Mouse (Mus musculus): ENCODE results near the gene Hist2h2aa2.
"Not testable (repeated sequence)": the region's sequence is repeated elsewhere in the genome, so short reads cannot be mapped to it uniquely, and the experiment has no call there.

The Hist2h2aa2 gene

GRCm38 (mm10) chr3:96262216-96262875, 22.3 kb upstream of the Hist2h2aa2 start:
- peak; percentile 93 for DNase-seq (ENCODE audit: low read depth, low spot score)

- DNase-seq (ENCODE audit: low read depth, low spot score), result no peak
These were observed 21.5 kb upstream of the Hist2h2aa2 start for GRCm38 (mm10) chr3:96261623-96262022.

- no peak for DNase-seq (ENCODE audit: low read depth, low spot score)
These were observed 20.1 kb upstream of the Hist2h2aa2 start for GRCm38 (mm10) chr3:96260220-96260619.

GRCm38 (mm10) chr3:96257190-96257589, 17.1 kb upstream of the Hist2h2aa2 start:
- DNase-seq (ENCODE audit: low read depth, low spot score), result no peak

DNA sequence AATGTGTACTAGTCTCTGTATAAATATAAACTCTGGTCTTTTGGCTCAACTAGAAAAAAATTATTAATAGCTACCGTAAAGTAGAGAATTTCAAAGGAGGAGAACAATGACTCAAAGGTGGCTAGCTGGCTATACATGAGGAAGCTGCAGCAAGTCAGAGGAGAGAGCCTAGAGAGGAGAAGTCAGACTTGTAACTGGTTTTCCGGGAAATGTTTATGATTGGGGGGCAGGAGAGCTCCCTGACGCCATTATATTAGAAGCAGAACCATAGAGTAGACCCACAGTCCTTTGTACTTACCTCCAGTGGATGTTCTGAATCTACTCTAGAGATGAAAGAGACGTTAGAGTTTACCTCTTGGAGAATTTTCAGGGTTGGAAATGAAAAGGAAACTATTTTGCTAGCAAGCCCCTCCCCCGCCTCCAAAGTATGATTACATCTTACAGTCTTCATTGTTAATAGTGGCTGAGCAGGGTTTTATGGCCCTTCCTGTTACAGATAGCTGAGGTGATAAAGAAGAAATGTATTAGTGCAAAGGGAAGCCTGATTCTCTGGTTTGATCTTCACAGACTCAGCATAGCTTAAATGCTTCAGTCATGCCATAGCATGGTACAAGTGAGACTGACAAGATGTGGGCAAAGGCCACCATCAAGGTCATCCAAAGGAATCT, 16.0 kb upstream of the Hist2h2aa2 start:
- no peak for DNase-seq (ENCODE audit: low read depth, low spot score)

GRCm38 (mm10) chr3:96254683-96255355, 14.7 kb upstream of the Hist2h2aa2 start:
- peak; percentile 79 for DNase-seq (ENCODE audit: low read depth, low spot score)

- no peak for DNase-seq (ENCODE audit: low read depth, low spot score)
These were observed 11.7 kb upstream of the Hist2h2aa2 start for GRCm38 (mm10) chr3:96251787-96252186.

GRCm38 (mm10) chr3:96250890-96251289, 10.8 kb upstream of the Hist2h2aa2 start:
- DNase-seq (ENCODE audit: low read depth, low spot score), result no peak

- DNase-seq (ENCODE audit: low read depth, low spot score), result no peak
These were observed 8.9 kb upstream of the Hist2h2aa2 start for GRCm38 (mm10) chr3:96249034-96249345.

DNA sequence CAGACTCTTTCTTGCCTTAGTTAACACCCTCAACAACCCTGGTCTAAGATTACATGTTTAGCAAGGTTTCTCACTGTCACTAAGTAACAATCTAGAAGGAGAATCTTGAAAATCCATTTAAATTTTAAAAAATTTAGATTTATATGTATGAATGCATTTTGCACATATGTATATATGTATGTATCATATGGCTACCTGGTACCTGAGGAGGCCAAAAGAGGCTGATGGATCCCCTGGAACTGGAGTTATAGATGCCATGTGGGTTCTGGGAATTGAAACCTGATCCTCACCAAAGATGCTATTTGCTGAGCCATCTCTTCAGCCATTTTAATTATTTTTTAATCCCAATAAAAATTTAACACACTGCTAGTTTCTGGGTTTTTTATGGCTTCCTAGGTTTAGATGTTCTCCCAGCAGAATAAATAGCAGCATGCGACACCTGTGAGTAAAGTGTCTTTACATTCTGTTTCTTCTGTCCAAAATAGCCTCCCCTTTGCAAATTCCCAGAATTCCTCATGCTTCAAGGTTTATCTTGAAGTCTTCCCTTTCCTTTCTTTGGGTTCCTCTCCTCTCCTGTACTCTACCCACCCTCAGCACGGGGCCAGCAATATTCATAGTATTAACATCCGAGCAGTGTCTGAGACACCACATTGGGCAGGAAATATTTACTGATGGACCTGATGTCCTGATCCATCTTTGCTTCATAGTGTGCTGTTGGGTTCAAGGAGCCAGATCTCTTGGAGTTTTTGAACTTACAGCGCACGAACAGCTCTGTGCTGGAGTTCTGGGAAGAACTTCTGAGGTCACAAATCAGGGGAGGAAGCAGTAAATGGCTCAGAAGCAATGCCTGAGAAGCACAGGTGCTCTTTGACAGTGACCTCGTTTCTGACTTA, 8.3 kb upstream of the Hist2h2aa2 start:
- no peak for DNase-seq (ENCODE audit: low read depth, low spot score)

- peak; percentile 62 for DNase-seq (ENCODE audit: low read depth, low spot score)
These were observed 7.5 kb upstream of the Hist2h2aa2 start for GRCm38 (mm10) chr3:96247356-96248140.

- DNase-seq (ENCODE audit: low read depth, low spot score), result not testable (repeated sequence)
These were observed 6.4 kb upstream of the Hist2h2aa2 start, which contains the start of gene Hist2h3c1 for GRCm38 (mm10) chr3:96246427-96246856. Hist2h3c1 (plus strand) TSS chr3:96246685.

- DNase-seq (ENCODE audit: low read depth, low spot score), result not testable (repeated sequence)
These were observed 5.9 kb upstream of the Hist2h2aa2 start for GRCm38 (mm10) chr3:96246018-96246417.

DNA sequence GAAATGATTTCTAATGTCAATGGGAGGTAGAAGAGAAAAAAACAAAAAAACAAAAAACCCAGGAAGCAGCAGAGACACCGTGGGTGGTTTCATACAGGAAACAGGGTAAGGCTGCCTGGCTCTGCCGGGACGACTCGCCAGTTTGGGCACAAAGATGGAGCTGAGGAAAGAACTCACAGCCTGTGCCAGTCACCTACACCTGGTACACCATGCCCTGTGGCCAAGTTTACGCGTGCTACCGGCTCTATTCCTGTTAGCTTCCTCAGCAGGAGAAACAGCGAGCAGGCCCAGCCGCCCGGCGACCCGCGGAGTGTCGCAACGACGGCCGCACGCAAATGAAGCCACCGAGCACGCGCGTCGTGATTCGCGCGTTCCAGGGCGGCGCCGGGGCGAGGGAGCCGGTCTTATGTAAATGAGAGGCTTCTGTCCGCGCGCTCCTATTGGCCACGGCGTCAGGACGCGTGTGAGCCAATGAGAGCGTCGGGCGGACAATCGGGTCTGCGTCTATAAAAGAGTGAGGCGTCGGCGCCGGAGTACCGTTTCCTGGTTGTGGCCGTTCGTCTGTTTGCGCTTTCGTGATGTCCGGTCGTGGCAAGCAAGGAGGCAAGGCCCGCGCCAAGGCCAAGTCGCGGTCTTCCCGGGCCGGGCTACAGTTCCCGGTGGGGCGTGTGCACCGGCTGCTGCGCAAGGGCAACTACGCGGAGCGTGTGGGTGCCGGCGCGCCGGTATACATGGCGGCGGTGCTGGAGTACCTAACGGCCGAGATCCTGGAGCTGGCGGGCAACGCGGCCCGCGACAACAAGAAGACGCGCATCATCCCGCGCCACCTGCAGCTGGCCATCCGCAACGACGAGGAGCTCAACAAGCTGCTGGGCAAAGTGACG, 5.2 kb upstream of the Hist2h2aa2 start, which contains the start of gene Hist2h2aa1:
TSS of gene Hist2h2aa1 (plus strand) at position 495 of the 884 bp plus-strand sequence.
- peak; percentile 73 for DNase-seq (ENCODE audit: low read depth, low spot score)

GRCm38 (mm10) chr3:96243921-96244572, 4.0 kb upstream of the Hist2h2aa2 start:
- no peak for DNase-seq (ENCODE audit: low read depth, low spot score)

GRCm38 (mm10) chr3:96240799-96241197, 722 bp upstream of the Hist2h2aa2 start:
- DNase-seq (ENCODE audit: low read depth, low spot score), result no peak

DNA sequence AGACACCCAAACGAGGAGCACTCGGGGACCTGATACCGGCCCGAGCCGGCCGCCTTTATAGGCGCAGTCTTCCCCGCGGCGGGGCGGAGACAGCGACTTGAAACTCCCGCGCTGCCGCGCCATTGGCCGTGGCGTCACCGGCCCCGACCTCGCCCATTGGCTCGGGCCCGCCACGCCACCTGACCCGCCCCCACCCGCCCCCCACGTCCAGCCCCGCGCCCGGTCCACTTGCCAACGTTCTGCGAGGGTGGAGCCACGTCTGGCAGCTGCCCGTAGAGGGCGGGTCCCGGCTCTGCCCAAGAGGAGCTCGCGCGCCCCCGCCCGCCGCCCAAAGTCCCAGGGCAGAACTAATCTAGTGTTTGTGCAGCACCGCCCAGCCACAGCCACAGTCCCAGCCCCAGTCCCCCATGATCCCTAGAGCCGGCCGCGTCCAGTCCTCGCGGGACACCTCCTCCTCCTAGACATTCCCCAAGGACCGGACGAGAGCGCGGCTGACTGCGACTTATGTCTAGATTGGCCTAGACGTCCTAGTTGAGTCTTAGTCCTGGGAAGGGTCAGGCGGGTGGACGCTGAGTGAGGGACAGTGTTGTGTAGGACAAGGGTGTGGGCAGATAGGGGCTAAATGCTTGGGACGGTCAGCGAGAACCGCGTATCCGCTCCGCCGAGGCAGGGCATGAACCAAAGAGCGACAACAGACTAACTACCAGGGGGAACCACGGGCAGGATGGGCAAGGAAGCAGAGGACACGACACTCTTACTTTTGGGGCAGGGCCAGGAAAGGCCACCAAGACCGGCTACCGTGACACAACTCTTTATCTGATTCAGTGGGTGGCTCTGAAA, 902 bp downstream of the Hist2h2aa2 start, which contains the start of gene Hist2h3c2:
TSS of gene Hist2h3c2 (minus strand) at position 174 of the 840 bp plus-strand sequence.
- DNase-seq (ENCODE audit: low read depth, low spot score), result not testable (repeated sequence)

DNA sequence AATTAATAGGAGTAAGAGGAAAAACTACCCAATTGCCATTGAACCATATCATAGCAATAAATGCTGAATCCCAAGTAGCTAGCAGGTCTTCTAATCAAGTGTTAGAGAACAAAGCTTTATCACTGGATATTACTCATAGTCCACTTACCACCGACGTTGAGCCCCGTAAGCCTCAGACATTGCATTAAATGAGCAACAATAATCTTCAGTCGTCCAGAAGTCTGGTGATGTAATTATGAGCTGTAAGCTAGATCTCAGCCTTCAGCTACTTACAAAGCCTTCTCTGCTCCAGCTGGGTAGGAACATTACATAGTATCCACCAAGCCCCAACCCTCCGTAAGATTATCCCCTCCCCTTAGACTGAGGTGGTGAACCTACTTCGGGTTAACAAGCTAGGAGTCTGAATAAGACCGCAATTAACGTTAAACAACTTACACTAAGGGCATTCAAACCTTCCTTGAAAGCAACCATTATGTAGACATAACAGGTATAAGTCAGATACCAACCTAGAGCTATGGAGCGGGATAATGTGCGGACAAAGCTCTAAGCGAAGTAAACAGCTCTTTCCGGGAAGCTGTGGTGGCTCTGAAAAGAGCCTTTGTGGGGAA, 2.1 kb downstream of the Hist2h2aa2 start:
- peak; percentile 70 for DNase-seq (ENCODE audit: low read depth, low spot score)

All from R1 (cell line).